Mouse (Mus musculus) bone marrow macrophage, adult 2 months (primary cell): ENCODE measurements around the gene Mb.

Experiments
- CTCF ChIP-seq: IDR thresholded peaks from 2 replicates; pipeline ENCODE4 v1.5.1; 2012; ENCODE audit warnings: low read depth, mild to moderate bottlenecking, low read length, moderate library complexity
- POLR2A ChIP-seq: IDR thresholded peaks from 2 replicates; pipeline ENCODE4 v1.6.1; 2012; ENCODE audit warnings: mild to moderate bottlenecking, low read depth, low read length, borderline replicate concordance

- TF ChIP-seq POLR2A (no peak), CTCF (no peak)
These were observed 38.8 kb upstream of the Mb start for GRCm38 (mm10) chr15:77089249-77089648.
